Mouse (Mus musculus): ENCODE data around the gene Tmem63c.

- no peak for TF ChIP-seq CTCF (IDR thresholded peaks at IDR 0.05; ENCODE audit: low read depth, low read length)
- TF ChIP-seq GATA2 (IDR thresholded peaks at IDR 0.05; ENCODE audit: borderline replicate concordance, low read depth, low read length) = no peak
- no peak for TF ChIP-seq POLR2AphosphoS5 (IDR thresholded peaks at IDR 0.05; ENCODE audit: insufficient replicate concordance, low read depth, low read length)
Observed at GRCm38 (mm10) chr12:87091916-87092315, 70.8 kb downstream of the Tmem63c start.

Measured in G1E (cell line).